Mouse (Mus musculus) adrenal gland, adult 18-20 months (tissue): ENCODE data around the gene Ska3. TPM values are rescaled to one million over a fixed set of nuclear protein-coding genes. Genes with fewer than 3 reads are reported as not detected.
"Not testable (repeated sequence)": the region's sequence is repeated elsewhere in the genome, so short reads cannot be mapped to it uniquely, and the experiment has no call there.

Source experiments
- DNase-seq, 2 experiments: peaks; one replicate each; pipeline ENCODE4 v3.0.0; 2021 to 2022; ENCODE audit warnings: low spot score in 2 of 2
- long read RNA-seq, 2 experiments: library from polyadenylated mRNA; stranded (forward); transcript quantifications; one replicate each; pipeline ENCODE4 v2.0.0; 2021
- total RNA-seq, 2 experiments: library from RNA; stranded (reverse); gene quantifications; 1 replicate in 1 of 2; 2 replicates in 1 of 2; pipeline ENCODE4 v1.2.3; 2021

Ska3 gene
- under 1 TPM; 0.23 to 0.26 TPM for total RNA-seq
- long read RNA-seq, experiment 1 = 0 reads
- long read RNA-seq, experiment 2, partial matches to known transcripts = 0 of 2 reads
- long read RNA-seq, experiment 2, other reads (novel, unspliced or antisense) = 0 of 2 reads

GRCm38 (mm10) chr14:57825788-57826751, at the start of gene Ska3, which contains the start of gene Mrpl57:
Gene Ska3, minus strand, starts transcription at chr14:57826185.
Gene Mrpl57, plus strand, starts transcription at chr14:57826234.
- DNase-seq = peak; percentile 92 to 93

GRCm38 (mm10) chr14:57866676-57867276, 40.8 kb upstream of the Ska3 start:
- DNase-seq = no peak

- DNase-seq = no peak
These were observed 39.3 kb upstream of the Ska3 start for GRCm38 (mm10) chr14:57865256-57865655.

- DNase-seq = no peak
These were observed 37.1 kb upstream of the Ska3 start for GRCm38 (mm10) chr14:57863129-57863528.

- DNase-seq = no peak
These were observed 36.0 kb upstream of the Ska3 start for GRCm38 (mm10) chr14:57861987-57862412.

GRCm38 (mm10) chr14:57859520-57859919, 33.5 kb upstream of the Ska3 start:
- DNase-seq = no peak

- no peak for DNase-seq
These were observed 32.6 kb upstream of the Ska3 start for GRCm38 (mm10) chr14:57858601-57859000.

- DNase-seq = not testable (repeated sequence)
These were observed 30.1 kb upstream of the Ska3 start for GRCm38 (mm10) chr14:57856037-57856436.

- no peak for DNase-seq
These were observed 27.0 kb upstream of the Ska3 start for GRCm38 (mm10) chr14:57852961-57853360.

GRCm38 (mm10) chr14:57850330-57850729, 24.3 kb upstream of the Ska3 start:
- DNase-seq = no peak

GRCm38 (mm10) chr14:57848646-57849045, 22.7 kb upstream of the Ska3 start:
- no peak for DNase-seq

- not testable (repeated sequence) for DNase-seq
These were observed 22.1 kb upstream of the Ska3 start for GRCm38 (mm10) chr14:57848061-57848460.

- DNase-seq = no peak
These were observed 18.6 kb upstream of the Ska3 start for GRCm38 (mm10) chr14:57844535-57844934.

GRCm38 (mm10) chr14:57835157-57835556, 9.2 kb upstream of the Ska3 start:
- no peak for DNase-seq

- DNase-seq = no peak
These were observed 7.5 kb upstream of the Ska3 start for GRCm38 (mm10) chr14:57833526-57833925.

GRCm38 (mm10) chr14:57827284-57827683, 1.3 kb upstream of the Ska3 start:
- no peak for DNase-seq

- no peak for DNase-seq
These were observed 5.1 kb downstream of the Ska3 start for GRCm38 (mm10) chr14:57820839-57821238.

GRCm38 (mm10) chr14:57811844-57812243, 14.1 kb downstream of the Ska3 start:
- DNase-seq = no peak

GRCm38 (mm10) chr14:57810886-57811285, 15.1 kb downstream of the Ska3 start:
- no peak for DNase-seq

- peak in 1 of 2 experiments; percentile 17 for DNase-seq
These were observed 17.4 kb downstream of the Ska3 start for GRCm38 (mm10) chr14:57808558-57808957.

- no peak for DNase-seq
These were observed 22.3 kb downstream of the Ska3 start for GRCm38 (mm10) chr14:57803731-57804130.
